Mouse (Mus musculus) forebrain, embryonic 16.5 days (tissue): Measurements from ENCODE around the gene Cftr. TPM values are rescaled to one million over a fixed set of nuclear protein-coding genes. Genes with fewer than 3 reads are reported as not detected.

Experiments used
- ATAC-seq: fragments of 200-750 bp; cut with Nextera tagmentation; 2 replicates; pipeline ENCODE4 v1.8.0; 2017; ENCODE audit warnings: mild to moderate bottlenecking, moderate library complexity
- H3K27ac ChIP-seq: fragments of 300-500 bp; sonication (generic); 2 replicates; pipeline ENCODE4 v1.5.1; 2014; ENCODE audit warnings: low read length, control low read depth
- H3K27me3 ChIP-seq: fragments of 300-500 bp; sonication (generic); replicated peaks from 2 replicates; pipeline ENCODE4 v1.6.1; 2014; ENCODE audit warnings: low read length; ENCODE audit not compliant: control insufficient read depth, insufficient read depth
- H3K36me3 ChIP-seq: fragments of 300-500 bp; sonication (generic); 2 replicates; pipeline ENCODE4 v1.6.1; 2014; ENCODE audit not compliant: control insufficient read depth, insufficient read depth
- H3K4me1 ChIP-seq: fragments of 300-500 bp; sonication (generic); replicated peaks from 2 replicates; pipeline ENCODE4 v1.6.1; 2014; ENCODE audit warnings: low read length; ENCODE audit not compliant: control insufficient read depth, insufficient read depth
- H3K4me2 ChIP-seq: fragments of 300-500 bp; sonication (generic); 2 replicates; pipeline ENCODE4 v1.6.1; 2014; ENCODE audit warnings: mild to moderate bottlenecking, low read length, control low read depth
- H3K4me3 ChIP-seq: fragments of 300-500 bp; sonication (generic); replicated peaks from 2 replicates; pipeline ENCODE4 v1.5.1; 2014; ENCODE audit warnings: mild to moderate bottlenecking, low read length, control low read depth
- H3K9ac ChIP-seq: fragments of 300-500 bp; sonication (generic); replicated peaks from 2 replicates; pipeline ENCODE4 v1.6.1; 2014; ENCODE audit warnings: low read depth, low read length, control low read depth
- H3K9me3 ChIP-seq: fragments of 300-500 bp; sonication (generic); 2 replicates; pipeline ENCODE4 v1.6.1; 2016; ENCODE audit warnings: low read length; ENCODE audit not compliant: control insufficient read depth
- WGBS: fragments of 180-500 bp; shearing (Covaris S2); extraction: QIAGEN DNeasy Blood & Tissue Kit; methylation state at CpG from one replicate; pipeline ENCODE4 v1.1.7; 2014; 5-methylcytosine and 5-hydroxymethylcytosine counted together
- polyA plus RNA-seq: library from polyadenylated mRNA; unstranded; fragments of >200 nt; fragmentation: Nextera tagmentation; extraction: Ambion mirVana; gene quantifications from 2 replicates; pipeline ENCODE4 v1.2.1, GENCODE M21; 2015

The Cftr gene
- polyA plus RNA-seq, 1 experiment from 2014 or later, result 0.32 TPM

DNA sequence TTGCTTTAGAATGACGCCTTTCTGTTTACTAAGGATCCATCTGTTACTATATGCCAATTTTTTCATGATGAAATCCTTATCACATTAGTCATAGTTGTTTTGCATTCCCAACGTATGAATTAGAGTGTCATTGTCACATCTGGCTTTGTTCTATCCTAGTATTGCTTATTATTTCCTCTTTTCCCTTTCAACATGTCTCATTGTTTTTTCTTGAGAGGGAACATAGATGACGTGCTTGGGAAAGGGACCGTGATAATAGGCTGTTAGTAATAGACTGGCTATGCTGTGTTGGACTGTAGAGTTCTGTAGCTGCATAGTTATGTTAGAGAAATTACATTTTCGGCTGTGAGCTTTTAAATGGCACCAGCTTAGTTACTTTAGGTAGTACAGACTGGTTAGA is 131.6 kb downstream of the Cftr start:
- no peak overlapping the region for H3K4me3 ChIP-seq
- H3K36me3 ChIP-seq, result no peaks in the 10 kb centered on the region
- H3K4me1 ChIP-seq, result no peaks in the 10 kb centered on the region
- H3K27me3 ChIP-seq, result no peaks in the 10 kb centered on the region
- no peak overlapping the region for H3K9ac ChIP-seq
- ATAC-seq, result no peak
- WGBS, result 72% methylated on average over 5 of the region's 5 CpGs
- H3K9me3 ChIP-seq, result no peaks in the 10 kb centered on the region
- H3K4me2 ChIP-seq, result no peak overlapping the region
- H3K27ac ChIP-seq, result no peak overlapping the region

DNA sequence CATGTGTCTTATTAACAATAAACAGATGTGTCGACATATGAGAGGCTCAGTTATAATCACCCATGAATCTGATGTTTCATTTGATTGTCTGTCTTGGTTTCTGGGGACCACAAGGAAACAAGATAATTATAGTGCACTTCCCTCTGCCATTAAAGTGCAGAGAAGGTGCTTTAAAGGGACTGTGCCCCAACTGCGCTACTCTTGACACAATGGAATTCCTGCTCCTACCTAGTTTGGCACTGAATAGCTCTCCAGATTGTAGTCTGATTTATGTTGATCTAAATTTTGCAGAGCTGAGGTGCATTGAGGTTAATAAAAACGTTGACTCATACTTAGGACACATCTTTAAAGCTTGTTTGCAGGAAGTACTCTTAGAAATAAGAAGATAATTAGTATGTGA is 132.7 kb downstream of the Cftr start:
- Histone ChIP-seq H3K4me3 (no peak overlapping the region), H3K27me3 (no peaks in the 10 kb centered on the region), H3K9ac (no peak overlapping the region), H3K27ac (no peak overlapping the region), H3K4me1 (no peaks in the 10 kb centered on the region), H3K9me3 (no peaks in the 10 kb centered on the region), H3K36me3 (no peaks in the 10 kb centered on the region), H3K4me2 (no peak overlapping the region)
- WGBS, result 44% methylated on average over 3 of the region's 3 CpGs
- ATAC-seq, result no peak

DNA sequence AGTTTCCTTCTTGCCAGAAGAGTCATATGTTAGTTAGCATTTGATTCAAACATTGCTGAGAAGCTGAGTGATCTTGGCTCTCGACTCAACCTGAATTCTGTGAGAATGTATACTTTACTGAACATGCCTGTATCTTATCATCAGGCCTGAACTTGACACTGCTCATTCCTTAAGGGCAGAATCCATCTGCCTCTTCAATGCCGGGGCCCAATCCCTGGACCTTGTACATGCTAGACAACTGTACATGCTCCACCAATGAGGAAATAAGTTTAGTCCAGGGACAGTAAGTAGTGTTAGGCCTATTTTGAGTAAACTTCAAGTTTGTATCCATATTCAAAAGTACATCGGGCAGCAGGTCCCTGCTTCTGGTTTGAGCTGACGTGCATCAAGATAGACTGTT is 134.6 kb downstream of the Cftr start:
- Histone ChIP-seq H3K4me1 (no peaks in the 10 kb centered on the region), H3K27ac (no peak overlapping the region), H3K9ac (no peak overlapping the region), H3K27me3 (no peaks in the 10 kb centered on the region), H3K36me3 (no peaks in the 10 kb centered on the region), H3K4me3 (no peak overlapping the region), H3K9me3 (no peaks in the 10 kb centered on the region), H3K4me2 (no peak overlapping the region)
- no peak for ATAC-seq
- WGBS, result 92% methylated on average over 4 of the region's 4 CpGs

DNA sequence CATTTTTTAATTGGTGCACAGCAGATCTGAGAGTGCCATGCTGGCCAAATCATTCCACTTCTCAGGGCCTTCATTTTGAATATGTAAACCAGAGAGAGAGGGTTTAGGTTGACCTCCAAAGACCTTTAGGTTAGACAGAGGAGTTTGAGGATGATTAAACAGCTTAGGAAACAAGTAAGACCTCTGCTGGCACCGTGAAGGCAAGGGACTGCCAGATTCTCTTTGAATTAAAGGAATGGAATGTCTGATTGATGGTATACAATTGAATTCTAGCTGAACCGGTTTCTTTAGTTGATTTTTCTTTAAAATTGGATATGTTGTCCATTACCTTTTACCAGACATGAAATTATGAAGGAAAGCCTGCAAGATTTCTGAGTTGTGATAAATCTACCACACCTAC is 140.5 kb downstream of the Cftr start:
- no peaks in the 10 kb centered on the region for H3K27me3 ChIP-seq
- no peaks in the 10 kb centered on the region for H3K4me1 ChIP-seq
- H3K9ac ChIP-seq, result no peak overlapping the region
- no peaks in the 10 kb centered on the region for H3K36me3 ChIP-seq
- H3K27ac ChIP-seq, result no peak overlapping the region
- 19% methylated on average over 2 of the region's 2 CpGs for WGBS
- H3K4me2 ChIP-seq, result no peak overlapping the region
- no peak for ATAC-seq
- H3K9me3 ChIP-seq, result no peaks in the 10 kb centered on the region
- H3K4me3 ChIP-seq, result no peak overlapping the region

DNA sequence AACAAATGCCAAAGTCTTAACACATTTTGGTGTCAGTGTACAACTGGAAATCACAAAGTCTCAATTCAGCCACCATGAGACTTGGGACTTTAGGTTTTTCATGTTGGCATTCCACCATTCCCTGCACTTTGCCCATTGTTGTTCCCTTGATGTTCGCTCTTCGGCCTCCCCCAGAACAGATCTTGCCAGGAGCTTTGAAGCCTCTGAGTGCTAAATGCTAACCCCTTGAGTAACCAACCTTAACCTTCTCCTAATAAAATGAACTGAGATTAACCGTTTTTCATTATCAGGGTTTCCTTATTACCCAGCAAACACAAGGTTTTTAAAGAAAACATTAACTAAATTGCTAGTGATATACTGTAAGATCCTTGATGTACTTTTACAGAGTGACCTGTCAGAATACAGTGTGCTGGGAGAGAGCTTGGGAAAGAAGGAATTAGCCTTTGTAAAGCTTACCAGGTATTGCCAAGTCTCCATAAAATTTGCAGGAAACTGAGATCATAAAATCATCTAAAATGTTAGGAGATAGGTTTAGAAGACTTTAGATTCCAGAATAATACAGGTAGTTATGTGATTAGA is 144.0 kb downstream of the Cftr start:
- no peak overlapping the region for H3K4me2 ChIP-seq
- H3K36me3 ChIP-seq, result no peaks in the 10 kb centered on the region
- no peaks in the 10 kb centered on the region for H3K9me3 ChIP-seq
- ATAC-seq, result no peak
- no peak overlapping the region for H3K27ac ChIP-seq
- no peaks in the 10 kb centered on the region for H3K27me3 ChIP-seq
- no peaks in the 10 kb centered on the region for H3K4me1 ChIP-seq
- WGBS, result 92% methylated on average over 3 of the region's 3 CpGs
- no peak overlapping the region for H3K9ac ChIP-seq
- no peak overlapping the region for H3K4me3 ChIP-seq

DNA sequence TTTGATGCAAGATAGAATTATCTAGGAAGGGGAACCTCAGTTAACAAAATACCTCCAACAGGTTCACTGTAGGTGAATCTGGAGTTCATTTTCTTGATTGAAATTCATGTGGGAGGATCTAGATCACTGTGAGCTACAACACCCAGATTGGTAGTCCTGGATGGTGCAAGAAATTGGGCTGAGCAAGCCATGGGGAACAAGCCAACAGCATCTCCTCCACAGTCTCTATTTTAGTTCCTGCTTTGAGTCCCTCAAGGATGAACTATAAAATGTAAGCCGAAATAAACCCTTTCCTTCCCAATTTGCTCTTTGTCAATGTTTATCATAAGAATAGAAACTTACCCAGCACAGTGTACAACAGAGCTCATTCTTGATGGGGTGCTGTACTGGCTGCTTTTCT is 152.5 kb downstream of the Cftr start:
- Histone ChIP-seq H3K4me3 (no peak overlapping the region), H3K27ac (no peak overlapping the region), H3K4me1 (no peaks in the 10 kb centered on the region), H3K9me3 (no peaks in the 10 kb centered on the region), H3K27me3 (no peaks in the 10 kb centered on the region), H3K36me3 (no peaks in the 10 kb centered on the region), H3K9ac (no peak overlapping the region), H3K4me2 (no peak overlapping the region)
- ATAC-seq, result no peak
- WGBS, result 86% methylated on average over 1 of the region's 1 CpGs

DNA sequence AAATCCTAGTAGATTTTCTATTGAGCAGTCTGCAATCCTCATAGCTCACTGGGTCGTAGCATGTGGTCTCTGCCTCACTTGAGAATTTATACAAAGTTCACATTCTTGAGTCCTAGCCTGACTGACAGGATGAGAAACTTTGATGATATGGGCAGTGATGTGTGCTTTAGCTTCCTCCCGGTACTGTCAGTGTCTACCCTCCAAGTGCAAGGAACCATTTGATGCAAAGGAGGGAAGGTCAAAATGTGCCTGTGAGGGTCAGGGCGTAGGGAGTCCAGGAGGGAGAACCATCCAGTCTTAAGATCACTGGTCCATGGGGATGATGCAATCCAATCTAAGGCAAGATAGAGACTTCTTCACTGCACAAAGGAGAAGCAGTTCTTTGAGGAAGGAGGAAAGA is 164.9 kb downstream of the Cftr start:
- H3K27me3 ChIP-seq, result no peaks in the 10 kb centered on the region
- no peak overlapping the region for H3K4me2 ChIP-seq
- H3K27ac ChIP-seq, result no peak overlapping the region
- no peaks in the 10 kb centered on the region for H3K4me1 ChIP-seq
- no peaks in the 10 kb centered on the region for H3K9me3 ChIP-seq
- H3K4me3 ChIP-seq, result no peak overlapping the region
- WGBS, result 91% methylated on average over 3 of the region's 3 CpGs
- no peak overlapping the region for H3K9ac ChIP-seq
- ATAC-seq, result no peak
- no peaks in the 10 kb centered on the region for H3K36me3 ChIP-seq

DNA sequence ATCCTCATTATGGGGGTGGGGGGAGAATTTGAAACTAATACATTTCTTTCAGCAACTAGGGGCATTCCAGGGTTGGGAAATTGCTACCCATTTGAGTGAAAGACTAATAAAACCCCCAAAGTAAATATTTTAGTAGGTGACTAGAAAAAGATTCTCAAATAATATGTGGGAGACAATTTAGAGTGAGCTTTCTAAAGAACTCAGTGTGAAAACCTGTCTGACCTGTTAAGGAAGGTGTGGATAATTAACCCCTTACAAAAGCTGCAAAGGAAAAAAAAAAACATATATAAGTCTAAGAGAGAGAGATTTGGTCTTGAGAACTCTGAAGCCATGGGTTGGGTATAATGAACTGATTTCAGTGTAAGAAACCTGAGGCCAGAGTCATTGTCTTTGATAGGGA is 167.8 kb downstream of the Cftr start:
- Histone ChIP-seq H3K4me2 (no peak overlapping the region), H3K4me1 (no peaks in the 10 kb centered on the region), H3K27me3 (no peaks in the 10 kb centered on the region)

DNA sequence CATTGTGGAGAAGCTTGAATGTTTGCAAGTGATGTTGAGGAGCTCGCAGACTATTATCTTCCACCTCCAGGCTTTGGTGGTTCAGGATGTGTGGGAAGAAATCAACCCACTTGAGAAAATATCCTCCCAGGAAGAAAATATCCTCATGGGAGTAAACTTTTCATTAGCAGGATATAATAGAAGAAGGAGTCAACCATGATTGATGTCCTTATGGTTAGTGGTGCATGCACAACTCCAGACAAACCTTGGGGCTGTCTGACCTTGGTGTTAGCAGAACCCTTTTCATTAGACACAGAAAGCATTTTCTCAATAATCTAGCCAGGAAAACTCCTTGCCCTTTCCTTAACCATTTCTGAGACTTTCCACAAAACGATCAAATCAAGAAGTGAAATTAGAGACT is 173.8 kb downstream of the Cftr start:
- no peaks in the 10 kb centered on the region for H3K27me3 ChIP-seq
- WGBS, result 92% methylated on average over 2 of the region's 2 CpGs
- ATAC-seq, result no peak

More for the DNA sequence above, 167.8 kb downstream of the Cftr start:
- H3K9ac ChIP-seq, result no peak overlapping the region
- ATAC-seq, result no peak
- H3K36me3 ChIP-seq, result no peaks in the 10 kb centered on the region
- H3K27ac ChIP-seq, result no peak overlapping the region
- H3K9me3 ChIP-seq, result no peaks in the 10 kb centered on the region
- H3K4me3 ChIP-seq, result no peak overlapping the region

DNA sequence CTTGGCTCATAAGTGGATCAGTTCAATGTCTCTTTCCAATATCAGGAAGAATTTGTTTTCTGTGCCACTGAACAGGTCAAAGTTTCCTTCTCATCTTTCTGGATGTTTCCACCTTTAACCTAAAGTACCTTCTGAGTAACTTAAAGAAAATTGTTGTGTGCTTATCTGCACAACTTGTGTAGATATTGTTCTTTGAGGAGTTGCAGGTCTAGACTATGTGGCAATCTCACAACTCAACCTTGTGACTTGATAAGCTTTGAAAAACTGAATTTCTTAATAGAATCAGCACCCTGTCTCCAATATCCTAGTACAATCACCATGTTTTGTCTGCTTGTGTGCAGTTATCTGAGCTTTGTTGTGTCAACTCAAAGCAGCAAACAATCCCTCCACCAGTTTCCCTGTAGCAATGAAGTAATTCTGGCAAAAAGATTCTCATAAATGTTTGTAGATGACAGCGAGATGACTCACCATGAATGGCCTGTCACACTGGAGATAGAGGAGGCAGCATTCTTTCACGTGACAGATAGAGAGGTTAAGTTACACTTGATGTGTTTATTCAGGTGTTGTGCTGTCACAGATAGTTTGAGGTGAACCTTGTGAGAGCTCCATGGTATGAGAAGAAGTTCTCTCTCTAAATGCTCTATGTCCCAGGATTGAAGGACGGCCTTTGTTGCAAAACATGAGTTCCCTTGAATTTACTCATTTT is 178.8 kb downstream of the Cftr start:
- no peak overlapping the region for H3K9ac ChIP-seq
- no peak overlapping the region for H3K27ac ChIP-seq
- WGBS, result 81% methylated on average over 3 of the region's 3 CpGs
- no peaks in the 10 kb centered on the region for H3K9me3 ChIP-seq
- H3K4me1 ChIP-seq, result no peaks in the 10 kb centered on the region
- H3K36me3 ChIP-seq, result no peaks in the 10 kb centered on the region
- ATAC-seq, result no peak
- H3K4me3 ChIP-seq, result no peak overlapping the region
- no peak overlapping the region for H3K4me2 ChIP-seq
- no peaks in the 10 kb centered on the region for H3K27me3 ChIP-seq

More for the DNA sequence above, 173.8 kb downstream of the Cftr start:
- Histone ChIP-seq H3K4me3 (no peak overlapping the region), H3K27ac (no peak overlapping the region), H3K36me3 (no peaks in the 10 kb centered on the region), H3K4me2 (no peak overlapping the region), H3K4me1 (no peaks in the 10 kb centered on the region), H3K9ac (no peak overlapping the region), H3K9me3 (no peaks in the 10 kb centered on the region)
